Mouse (Mus musculus): Measurements from ENCODE around the gene Zfp110.

GRCm38 (mm10) chr7:12815566-12815965 is 19.0 kb upstream of the Zfp110 start:
- no peak for TF ChIP-seq CTCF (IDR thresholded peaks at IDR 0.05; ENCODE audit: control insufficient read depth, insufficient read depth, insufficient replicate concordance, low read depth, low read length)
- TF ChIP-seq POLR2A (IDR thresholded peaks at IDR 0.05; ENCODE audit: control insufficient read depth, low read depth, low read length): no peak

Measured in testis, adult 2 months (tissue).